Mouse (Mus musculus) limb, embryonic 13.5 days (tissue): ENCODE results near the gene Gpr21. TPM values are rescaled to one million over a fixed set of nuclear protein-coding genes. Genes with fewer than 3 reads are reported as not detected.

Source experiments
- ATAC-seq: fragments of 200-750 bp; cut with Nextera tagmentation; 2 replicates; pipeline ENCODE4 v1.8.0; 2017; ENCODE audit warnings: low read depth, moderate number of reproducible peaks, moderate TSS enrichment; ENCODE audit not compliant: low FRiP score
- H3K27ac ChIP-seq: fragments of 300-500 bp; sonication (generic); 2 replicates; pipeline ENCODE4 v1.5.1; 2015; ENCODE audit warnings: inconsistent platforms, mild to moderate bottlenecking, moderate library complexity
- H3K27me3 ChIP-seq: fragments of 300-500 bp; sonication (generic); 2 replicates; pipeline ENCODE4 v1.6.1; 2015; ENCODE audit warnings: mild to moderate bottlenecking, inconsistent platforms
- H3K36me3 ChIP-seq: fragments of 300-500 bp; sonication (generic); 2 replicates; pipeline ENCODE4 v1.6.1; 2015; ENCODE audit warnings: inconsistent platforms, mild to moderate bottlenecking, moderate library complexity
- H3K4me1 ChIP-seq: fragments of 300-500 bp; sonication (generic); 2 replicates; pipeline ENCODE4 v1.6.1; 2015; ENCODE audit warnings: inconsistent platforms
- H3K4me2 ChIP-seq: fragments of 300-500 bp; sonication (generic); replicated peaks from 2 replicates; pipeline ENCODE4 v1.6.1; 2015; ENCODE audit warnings: inconsistent platforms, mild to moderate bottlenecking, moderate library complexity
- H3K4me3 ChIP-seq: fragments of 300-500 bp; sonication (generic); 2 replicates; pipeline ENCODE4 v1.5.1; 2015; ENCODE audit warnings: moderate library complexity, mild to moderate bottlenecking, inconsistent platforms
- H3K9ac ChIP-seq: fragments of 300-500 bp; sonication (generic); 2 replicates; pipeline ENCODE4 v1.6.1; 2015; ENCODE audit warnings: mild to moderate bottlenecking, inconsistent platforms
- H3K9me3 ChIP-seq: fragments of 300-500 bp; sonication (generic); 2 replicates; pipeline ENCODE4 v1.6.1; 2016; ENCODE audit warnings: inconsistent platforms
- WGBS: fragments of 180-500 bp; shearing (Covaris S2); methylation state at CpG from one replicate; pipeline ENCODE4 v1.1.7; 2015; 5-methylcytosine and 5-hydroxymethylcytosine counted together
- polyA plus RNA-seq: library from polyadenylated mRNA; unstranded; fragments of >200 nt; fragmentation: Nextera tagmentation; extraction: Ambion mirVana; gene quantifications from 2 replicates; pipeline ENCODE4 v1.2.1, GENCODE M21; 2015

Gpr21 gene
- polyA plus RNA-seq, 1 experiment from 2014 or later: 1.2 TPM

- Histone ChIP-seq H3K9me3 (no peaks in the 10 kb centered on the region), H3K4me3 (no peak overlapping the region), H3K27me3 (no peaks in the 10 kb centered on the region), H3K9ac (no peak overlapping the region), H3K27ac (no peak overlapping the region), H3K4me1 (peaks cover 5% of the 10 kb centered on the region), H3K4me2 (no peak overlapping the region), H3K36me3 (peaks cover 19% of the 10 kb centered on the region)
- WGBS: 94% methylated on average over 1 of the region's 1 CpGs
- no peak for ATAC-seq
Measured at GRCm38 (mm10) chr2:37519286-37519640, 3.1 kb downstream of the Gpr21 start.

- Histone ChIP-seq H3K36me3 (peaks cover 3% of the 10 kb centered on the region; the same call in 1 of the 2 replicates), H3K9ac (no peak overlapping the region), H3K4me3 (no peak overlapping the region), H3K27ac (no peak overlapping the region), H3K4me2 (no peak overlapping the region), H3K27me3 (no peaks in the 10 kb centered on the region), H3K4me1 (no peaks in the 10 kb centered on the region), H3K9me3 (no peaks in the 10 kb centered on the region)
- no peak for ATAC-seq
Measured at GRCm38 (mm10) chr2:37527587-37527986, 11.5 kb downstream of the Gpr21 start.

GRCm38 (mm10) chr2:37529397-37529796, 13.3 kb downstream of the Gpr21 start:
- no peak for ATAC-seq
- H3K4me1 ChIP-seq: no peaks in the 10 kb centered on the region

GRCm38 (mm10) chr2:37530766-37531165, 14.6 kb downstream of the Gpr21 start:
- Histone ChIP-seq H3K9me3 (no peaks in the 10 kb centered on the region), H3K36me3 (peaks cover 28% of the 10 kb centered on the region), H3K27ac (no peak overlapping the region), H3K4me2 (no peak overlapping the region), H3K4me3 (no peak overlapping the region), H3K27me3 (no peaks in the 10 kb centered on the region), H3K9ac (no peak overlapping the region), H3K4me1 (no peaks in the 10 kb centered on the region)
- 93% methylated on average over 1 of the region's 1 CpGs for WGBS
- no peak for ATAC-seq

More at GRCm38 (mm10) chr2:37529397-37529796, 13.3 kb downstream of the Gpr21 start:
- H3K27ac ChIP-seq: no peak overlapping the region
- no peak overlapping the region for H3K4me2 ChIP-seq
- no peaks in the 10 kb centered on the region for H3K27me3 ChIP-seq
- no peak overlapping the region for H3K9ac ChIP-seq
- no peaks in the 10 kb centered on the region for H3K9me3 ChIP-seq
- no peak overlapping the region for H3K4me3 ChIP-seq
- H3K36me3 ChIP-seq: peaks cover 15% of the 10 kb centered on the region
- 93% methylated on average over 2 of the region's 2 CpGs for WGBS

- Histone ChIP-seq H3K27ac (no peak overlapping the region), H3K9me3 (no peaks in the 10 kb centered on the region), H3K4me3 (no peak overlapping the region), H3K27me3 (no peaks in the 10 kb centered on the region), H3K4me2 (no peak overlapping the region), H3K9ac (no peak overlapping the region), H3K4me1 (no peaks in the 10 kb centered on the region), H3K36me3 (peaks cover 35% of the 10 kb centered on the region)
- 89% methylated on average over 3 of the region's 3 CpGs for WGBS
- no peak for ATAC-seq
Measured at GRCm38 (mm10) chr2:37531639-37532038, 15.5 kb downstream of the Gpr21 start.

GRCm38 (mm10) chr2:37549346-37550012, 33.3 kb downstream of the Gpr21 start:
- Histone ChIP-seq H3K27ac (no peak overlapping the region), H3K36me3 (peaks cover 87% of the 10 kb centered on the region), H3K9me3 (no peaks in the 10 kb centered on the region), H3K4me2 (no peak overlapping the region), H3K27me3 (no peaks in the 10 kb centered on the region), H3K4me3 (no peak overlapping the region), H3K9ac (no peak overlapping the region), H3K4me1 (no peaks in the 10 kb centered on the region)
- ATAC-seq: no peak
- WGBS: 95% methylated on average over 1 of the region's 1 CpGs

GRCm38 (mm10) chr2:37556366-37556765, 40.2 kb downstream of the Gpr21 start:
- H3K9ac ChIP-seq: no peak overlapping the region
- H3K36me3 ChIP-seq: peaks cover 89% of the 10 kb centered on the region
- no peak overlapping the region for H3K4me2 ChIP-seq
- no peak overlapping the region for H3K4me3 ChIP-seq
- H3K9me3 ChIP-seq: no peaks in the 10 kb centered on the region
- 75% methylated on average over 2 of the region's 2 CpGs for WGBS
- H3K27ac ChIP-seq: no peak overlapping the region
- H3K4me1 ChIP-seq: no peaks in the 10 kb centered on the region
- no peak for ATAC-seq
- H3K27me3 ChIP-seq: no peaks in the 10 kb centered on the region

GRCm38 (mm10) chr2:37565579-37565978, 49.4 kb downstream of the Gpr21 start:
- Histone ChIP-seq H3K27me3 (no peaks in the 10 kb centered on the region), H3K36me3 (peaks cover 89% of the 10 kb centered on the region), H3K9ac (no peak overlapping the region), H3K27ac (no peak overlapping the region), H3K4me2 (no peak overlapping the region), H3K4me3 (no peak overlapping the region), H3K4me1 (no peaks in the 10 kb centered on the region), H3K9me3 (no peaks in the 10 kb centered on the region)
- 65% methylated on average over 2 of the region's 2 CpGs for WGBS
- ATAC-seq: no peak

- no peak overlapping the region for H3K4me2 ChIP-seq
- H3K27ac ChIP-seq: no peak overlapping the region
- no peak overlapping the region for H3K9ac ChIP-seq
- peaks cover 86% of the 10 kb centered on the region for H3K36me3 ChIP-seq
- no peak for ATAC-seq
- no peaks in the 10 kb centered on the region for H3K27me3 ChIP-seq
- no peaks in the 10 kb centered on the region for H3K4me1 ChIP-seq
- WGBS: 81% methylated on average over 1 of the region's 1 CpGs
- no peaks in the 10 kb centered on the region for H3K9me3 ChIP-seq
- no peak overlapping the region for H3K4me3 ChIP-seq
Measured at GRCm38 (mm10) chr2:37566035-37566434, 49.9 kb downstream of the Gpr21 start.

GRCm38 (mm10) chr2:37569888-37570287, 53.8 kb downstream of the Gpr21 start:
- no peak for ATAC-seq
- Histone ChIP-seq H3K36me3 (peaks cover 58% of the 10 kb centered on the region), H3K27me3 (no peaks in the 10 kb centered on the region)

More at GRCm38 (mm10) chr2:37569888-37570287, 53.8 kb downstream of the Gpr21 start:
- no peak overlapping the region for H3K4me2 ChIP-seq
- H3K4me1 ChIP-seq: no peaks in the 10 kb centered on the region
- no peak overlapping the region for H3K27ac ChIP-seq
- H3K4me3 ChIP-seq: no peak overlapping the region
- WGBS: 91% methylated on average over 5 of the region's 5 CpGs
- H3K9ac ChIP-seq: no peak overlapping the region
- no peaks in the 10 kb centered on the region for H3K9me3 ChIP-seq

Other genes starting within 250 kb of the Gpr21 start
- gene Olfr368, start 189.8 kb upstream of the Gpr21 start, polyA plus RNA-seq: not detected in 2 replicates
- 43.2 and 46.6 TPM in 2 replicates for gene Pdcl, start 157.0 kb upstream of the Gpr21 start, polyA plus RNA-seq
- gene Rc3h2, start 93.4 kb upstream of the Gpr21 start, polyA plus RNA-seq: 18.0 and 19.3 TPM in 2 replicates
- 9.0 and 9.3 TPM in 2 replicates for gene Zbtb26, start 73.2 kb upstream of the Gpr21 start, polyA plus RNA-seq
- 7.5 and 8.3 TPM in 2 replicates for gene Zbtb6, start 73.2 kb upstream of the Gpr21 start, polyA plus RNA-seq
- gene Rabgap1, start 73.1 kb upstream of the Gpr21 start, polyA plus RNA-seq: 52.3 and 55.9 TPM in 2 replicates
- 34.6 and 36.4 TPM in 2 replicates for gene Strbp, start 187.5 kb downstream of the Gpr21 start, polyA plus RNA-seq